Mouse (Mus musculus) testis, adult 2 months (tissue): Measurements from ENCODE around the gene Eid3. TPM values are rescaled to one million over a fixed set of nuclear protein-coding genes. Genes with fewer than 3 reads are reported as not detected.

Experiments
- H3K27ac ChIP-seq: fragments of 200-500 bp; 2 replicates; pipeline ENCODE4 v1.5.1; 2012; ENCODE audit warnings: low read depth, low read length; ENCODE audit not compliant: control insufficient read depth, insufficient read depth
- H3K27me3 ChIP-seq: fragments of 200-500 bp; 2 replicates; pipeline ENCODE4 v1.6.1; 2012; ENCODE audit warnings: mild to moderate bottlenecking, low read length, moderate library complexity; ENCODE audit not compliant: control insufficient read depth, insufficient read depth
- H3K36me3 ChIP-seq: fragments of 200-500 bp; 2 replicates; pipeline ENCODE4 v1.6.1; 2012; ENCODE audit warnings: mild to moderate bottlenecking, low read length; ENCODE audit not compliant: control insufficient read depth, insufficient read depth
- H3K4me1 ChIP-seq: fragments of 200-500 bp; 2 replicates; pipeline ENCODE4 v1.6.1; 2012; ENCODE audit warnings: low read length; ENCODE audit not compliant: control insufficient read depth, insufficient read depth
- H3K4me3 ChIP-seq: fragments of 200-500 bp; 2 replicates; pipeline ENCODE4 v1.5.1; 2012; ENCODE audit warnings: low read depth, mild to moderate bottlenecking, low read length, moderate library complexity, mixed read lengths; ENCODE audit not compliant: control insufficient read depth
- CTCF ChIP-seq: fragments of 200-500 bp; IDR thresholded peaks from 2 replicates; pipeline ENCODE4 v1.5.1; 2012; ENCODE audit warnings: low read depth, mild to moderate bottlenecking, inconsistent platforms, low read length, moderate library complexity; ENCODE audit not compliant: control insufficient read depth, insufficient read depth, insufficient replicate concordance
- POLR2A ChIP-seq: fragments of 200-500 bp; IDR thresholded peaks from 2 replicates; pipeline ENCODE4 v1.6.1; 2012; ENCODE audit warnings: low read depth, mild to moderate bottlenecking, inconsistent platforms, low read length, moderate library complexity; ENCODE audit not compliant: control insufficient read depth
- polyA plus RNA-seq: library from polyadenylated mRNA; depleted of rRNA; stranded (reverse); fragments of >200 nt; gene quantifications from 2 replicates; pipeline ENCODE4 v1.2.3, GENCODE M21; 2012

The Eid3 gene
- polyA plus RNA-seq, 1 experiment = 281 TPM

DNA sequence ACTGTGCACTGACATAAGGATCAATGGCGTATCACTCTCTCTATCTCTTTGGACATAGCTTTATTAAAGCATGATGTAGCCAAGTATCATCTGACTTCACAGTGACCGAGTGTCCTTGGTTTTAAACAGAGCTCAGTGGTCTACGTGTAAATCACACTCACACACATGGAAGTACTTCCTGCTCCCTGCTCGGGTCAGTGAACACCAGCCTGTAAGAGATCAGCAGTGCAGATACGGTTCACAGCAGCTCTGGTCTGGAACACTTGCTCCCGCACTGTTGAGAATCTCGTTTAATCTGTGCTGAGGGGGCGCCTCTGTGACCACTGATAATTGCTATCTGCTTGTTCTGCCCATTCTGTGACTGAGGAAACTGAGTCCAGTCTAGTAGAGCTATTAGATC, 22.1 kb downstream of the Eid3 start:
- no peaks in the 10 kb centered on the region for H3K27me3 ChIP-seq
- TF ChIP-seq CTCF (no peak), POLR2A (no peak)
- H3K4me3 ChIP-seq = no peak overlapping the region
- H3K27ac ChIP-seq = no peak overlapping the region
- no peaks in the 10 kb centered on the region for H3K4me1 ChIP-seq
- H3K36me3 ChIP-seq = peaks cover 8% of the 10 kb centered on the region

DNA sequence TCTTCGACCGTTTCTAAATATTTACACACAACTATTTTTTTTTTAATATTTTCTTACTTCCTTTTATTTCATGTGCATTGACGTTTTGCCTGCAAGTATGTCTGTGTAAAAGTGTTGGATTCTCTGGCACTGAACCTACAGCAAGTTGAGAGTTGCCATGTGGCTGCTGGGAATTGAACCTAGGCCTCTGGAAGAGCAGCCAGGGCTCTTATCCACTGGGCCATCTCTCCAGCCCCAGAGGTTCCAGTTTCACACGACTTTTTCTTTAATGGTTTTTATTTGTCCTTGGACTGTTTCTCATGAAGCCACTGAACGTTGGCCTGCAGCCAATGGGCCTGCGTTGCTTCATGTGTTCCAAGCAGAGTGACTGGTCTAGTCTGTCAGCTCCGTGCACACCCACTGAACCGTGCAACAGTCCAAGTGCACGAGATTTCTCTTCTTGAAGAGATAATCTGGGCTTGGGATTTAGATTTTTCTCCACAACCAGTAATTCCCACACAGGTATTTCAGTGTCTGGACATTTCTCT, 23.1 kb downstream of the Eid3 start:
- no peak for TF ChIP-seq POLR2A
- no peak overlapping the region for H3K4me3 ChIP-seq
- H3K27me3 ChIP-seq = no peaks in the 10 kb centered on the region
- H3K4me1 ChIP-seq = no peaks in the 10 kb centered on the region
- H3K27ac ChIP-seq = no peak overlapping the region
- H3K36me3 ChIP-seq = peaks cover 8% of the 10 kb centered on the region

DNA sequence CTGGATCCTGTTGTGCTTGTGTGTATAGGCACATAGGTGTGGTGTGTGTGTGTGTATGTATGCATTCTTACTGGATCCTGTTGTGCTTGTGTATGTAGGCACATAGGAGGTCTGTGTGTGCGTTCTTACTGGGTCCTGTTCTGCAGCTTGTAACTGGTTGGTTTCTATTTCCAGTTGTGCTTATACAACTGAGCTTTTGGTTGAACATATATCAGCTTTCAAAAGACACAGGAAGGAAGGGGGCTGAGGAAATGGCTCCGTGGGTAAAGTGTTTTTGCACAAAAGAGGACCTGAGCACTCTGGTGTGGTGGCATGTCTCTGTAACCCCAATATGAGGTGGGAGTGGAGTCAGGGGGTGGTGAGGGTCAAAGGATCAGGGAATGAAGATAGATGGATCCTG, 24.5 kb downstream of the Eid3 start:
- peaks cover 8% of the 10 kb centered on the region for H3K36me3 ChIP-seq
- H3K27me3 ChIP-seq = no peaks in the 10 kb centered on the region
- no peak overlapping the region for H3K27ac ChIP-seq
- TF ChIP-seq CTCF (no peak), POLR2A (no peak)
- H3K4me1 ChIP-seq = no peaks in the 10 kb centered on the region
- no peak overlapping the region for H3K4me3 ChIP-seq

DNA sequence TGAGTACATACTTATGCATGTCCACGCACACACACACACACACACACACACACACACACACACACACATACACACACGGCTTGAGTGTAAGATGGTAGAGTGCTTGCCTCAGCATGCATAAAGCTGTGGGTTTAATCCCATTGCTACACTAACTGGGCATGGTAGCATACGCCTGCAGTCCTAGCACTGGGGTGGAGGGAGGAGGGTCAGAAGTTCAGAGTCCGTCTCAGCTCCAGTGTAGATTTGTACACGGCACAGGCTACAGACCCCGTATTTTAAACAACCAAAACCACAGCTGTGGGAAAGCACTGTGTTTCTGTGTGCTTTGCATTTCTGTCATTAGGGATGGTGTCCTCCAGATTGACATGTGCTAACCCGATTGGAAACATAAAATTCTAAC, 25.0 kb downstream of the Eid3 start:
- H3K27me3 ChIP-seq = no peaks in the 10 kb centered on the region
- no peak overlapping the region for H3K27ac ChIP-seq
- H3K4me3 ChIP-seq = no peak overlapping the region
- peaks cover 8% of the 10 kb centered on the region for H3K36me3 ChIP-seq
- TF ChIP-seq POLR2A = no peak
- no peak for TF ChIP-seq CTCF
- H3K4me1 ChIP-seq = no peaks in the 10 kb centered on the region

DNA sequence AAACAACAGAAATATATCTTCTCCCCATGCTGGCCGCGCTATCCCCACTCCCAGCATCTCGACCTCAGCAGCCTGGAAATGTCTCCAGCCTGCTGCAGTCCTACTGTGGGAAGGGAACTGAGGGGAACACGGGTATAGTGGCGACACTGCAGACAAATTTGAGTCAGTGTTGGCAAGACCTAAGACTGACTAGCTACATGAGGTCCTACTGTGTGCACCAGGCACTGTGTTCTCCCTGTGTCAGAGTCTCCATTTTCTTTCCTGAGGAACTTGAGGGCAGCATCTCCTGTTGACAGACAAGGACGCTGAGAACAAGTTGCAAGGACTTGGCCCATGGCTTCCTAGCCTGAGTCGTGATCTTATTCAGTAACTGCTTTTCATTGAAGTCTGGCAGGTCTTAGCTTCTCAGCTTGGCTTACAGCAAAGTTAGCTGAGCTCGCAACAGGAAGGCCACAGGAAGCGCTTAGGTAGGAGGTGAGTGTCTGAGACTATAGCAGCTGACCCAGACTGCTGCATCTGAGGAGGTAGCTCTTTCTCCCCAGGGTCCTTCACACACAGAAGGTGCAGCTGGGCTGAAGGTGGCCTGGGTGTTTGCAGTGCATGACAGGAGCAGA, 26.1 kb downstream of the Eid3 start:
- no peak for TF ChIP-seq CTCF
- TF ChIP-seq POLR2A = no peak
- H3K27me3 ChIP-seq = no peaks in the 10 kb centered on the region
- H3K36me3 ChIP-seq = peaks cover 3% of the 10 kb centered on the region; the same call in 1 of the 2 replicates
- no peak overlapping the region for H3K27ac ChIP-seq
- no peaks in the 10 kb centered on the region for H3K4me1 ChIP-seq
- no peak overlapping the region for H3K4me3 ChIP-seq

DNA sequence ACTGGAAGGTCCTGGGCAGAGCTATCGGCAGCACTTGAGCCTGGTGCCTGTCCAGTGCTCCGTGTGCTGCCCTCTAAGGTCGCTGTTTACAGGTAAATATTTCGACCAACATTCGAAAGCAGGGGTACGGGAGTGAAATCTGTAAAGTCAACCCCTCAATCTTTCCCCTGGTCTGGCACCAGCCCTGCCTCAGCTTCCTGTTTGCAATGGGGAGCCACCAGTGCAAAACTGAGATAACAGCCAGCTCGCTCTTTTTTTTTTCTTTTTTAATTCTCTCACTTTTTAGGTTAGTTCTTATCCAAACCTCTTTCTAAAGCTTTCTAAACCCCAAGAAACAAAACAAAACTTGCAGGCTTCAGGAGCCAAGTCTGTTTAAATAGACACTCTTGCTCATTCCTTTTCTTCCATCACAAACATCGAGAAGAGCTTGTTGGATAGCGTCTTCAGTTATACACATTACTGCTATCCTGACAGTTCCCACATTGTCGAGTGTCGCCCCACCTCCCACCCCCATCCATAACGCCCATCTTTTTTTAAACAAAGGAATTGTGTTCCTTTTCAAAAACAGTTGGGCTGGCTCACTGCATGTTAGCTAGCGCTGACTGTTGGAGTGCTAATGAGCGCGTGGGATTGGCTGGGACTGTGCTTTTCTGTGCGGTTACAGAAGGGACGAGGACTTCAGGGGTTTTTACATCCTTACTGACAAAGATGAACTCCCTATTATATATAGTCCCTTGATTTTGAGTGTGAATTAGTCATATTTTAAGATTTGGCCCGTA, 27.6 kb downstream of the Eid3 start:
- no peak overlapping the region for H3K27ac ChIP-seq
- no peaks in the 10 kb centered on the region for H3K4me1 ChIP-seq
- H3K4me3 ChIP-seq = no peak overlapping the region
- TF ChIP-seq POLR2A = no peak
- TF ChIP-seq CTCF = no peak
- H3K36me3 ChIP-seq = 0 out of 2 replicates have a peak, but pooled peaks cover 3% of the 10 kb centered on the region
- no peaks in the 10 kb centered on the region for H3K27me3 ChIP-seq

DNA sequence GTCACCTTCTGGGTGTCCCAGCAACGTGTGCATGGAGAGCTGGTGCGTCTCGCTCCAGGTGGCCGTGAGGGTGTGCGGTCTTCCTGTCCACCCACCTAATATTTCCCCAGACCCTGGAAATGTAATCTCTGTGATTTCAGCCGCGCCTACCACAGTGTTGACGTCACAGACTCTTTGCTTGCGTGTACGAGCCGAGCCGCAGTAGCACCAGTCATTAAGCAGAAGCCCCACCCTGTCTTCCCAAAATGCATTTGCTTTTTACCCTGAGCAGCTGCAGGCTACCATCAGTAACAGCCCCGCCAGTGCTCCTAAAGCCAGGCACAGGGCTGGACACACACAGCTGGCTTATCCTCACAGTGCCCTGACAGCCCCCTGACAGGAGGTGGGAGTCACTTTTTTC, 31.5 kb downstream of the Eid3 start:
- Histone ChIP-seq H3K4me1 (peaks cover 10% of the 10 kb centered on the region), H3K27ac (no peak overlapping the region), H3K27me3 (no peaks in the 10 kb centered on the region), H3K36me3 (no peaks in the 10 kb centered on the region), H3K4me3 (no peak overlapping the region)
- no peak for TF ChIP-seq CTCF
